Mouse (Mus musculus) cortical plate, adult 2 months (tissue): ENCODE results near the gene Pla2g3. TPM values are rescaled to one million over a fixed set of nuclear protein-coding genes. Genes with fewer than 3 reads are reported as not detected.

ENCODE experiments used
- H3K27ac ChIP-seq: fragments of 200-500 bp; 2 replicates; pipeline ENCODE4 v1.5.1; 2012; ENCODE audit warnings: low read length, control low read depth, inconsistent platforms; ENCODE audit not compliant: insufficient read depth
- H3K4me1 ChIP-seq: fragments of 200-500 bp; 2 replicates; pipeline ENCODE4 v1.6.1; 2011; ENCODE audit warnings: low read length; ENCODE audit not compliant: control insufficient read depth, insufficient read depth
- H3K4me3 ChIP-seq: fragments of 200-500 bp; 2 replicates; pipeline ENCODE4 v1.5.1; 2011; ENCODE audit warnings: mild to moderate bottlenecking, low read length, control low read depth; ENCODE audit not compliant: insufficient read depth
- CTCF ChIP-seq: fragments of 200-500 bp; IDR thresholded peaks from 2 replicates; pipeline ENCODE4 v1.5.1; 2011; ENCODE audit warnings: mild to moderate bottlenecking, control low read depth, low read length; ENCODE audit not compliant: insufficient read depth; ENCODE audit errors: extremely low read depth
- POLR2A ChIP-seq: fragments of 200-500 bp; IDR thresholded peaks from 2 replicates; pipeline ENCODE4 v1.6.1; 2011; ENCODE audit warnings: mild to moderate bottlenecking, low read length, control low read depth; ENCODE audit not compliant: insufficient read depth; ENCODE audit errors: extremely low read depth
- polyA plus RNA-seq: library from polyadenylated mRNA; depleted of rRNA; stranded (reverse); fragments of >200 nt; gene quantifications from 2 replicates; pipeline ENCODE4 v1.2.3, GENCODE M21; 2012; rRNA removed

Gene Pla2g3
- polyA plus RNA-seq: 2.6 and 2.9 TPM in 2 replicates

DNA sequence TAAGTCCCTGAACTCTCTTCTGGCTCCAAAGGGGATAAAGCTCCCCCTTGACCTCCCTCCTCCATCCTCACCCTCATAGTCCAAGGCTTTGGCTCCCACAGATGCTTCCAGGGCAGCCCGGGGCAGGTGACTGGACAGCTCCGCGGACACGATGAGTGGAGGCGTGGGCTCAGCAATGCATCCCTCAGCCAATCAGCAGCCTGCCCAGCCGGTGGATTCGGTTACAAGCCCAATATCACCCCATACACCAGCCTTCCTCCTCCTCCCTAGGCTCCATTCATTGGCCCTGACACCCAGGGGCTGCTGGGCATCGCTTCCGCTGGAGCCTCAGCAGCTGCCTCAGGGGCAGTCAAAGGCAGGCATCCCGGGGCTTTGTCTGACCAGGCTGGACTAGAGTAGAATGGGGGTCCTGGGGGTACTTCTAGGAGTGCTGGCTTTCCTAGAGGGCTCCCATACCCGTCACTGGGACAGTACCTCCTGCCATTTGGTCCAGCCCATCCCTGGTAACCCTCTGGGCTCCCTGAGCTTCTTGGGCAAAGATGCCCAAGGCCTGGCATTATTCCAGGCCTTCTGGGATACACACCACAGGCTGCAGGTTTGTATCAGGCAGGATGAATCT, at the start of gene Pla2g3:
Gene Pla2g3, plus strand, starts transcription at position 333 of the 619 bp plus-strand sequence.
- TF ChIP-seq POLR2A (no peak), CTCF (no peak)
- Histone ChIP-seq H3K4me3 (no peak within 1 kb of the TSS), H3K27ac (no peak within 1 kb of the TSS), H3K4me1 (peaks cover 1% of the 10 kb centered on the region; the same call in 1 of the 2 replicates)

DNA sequence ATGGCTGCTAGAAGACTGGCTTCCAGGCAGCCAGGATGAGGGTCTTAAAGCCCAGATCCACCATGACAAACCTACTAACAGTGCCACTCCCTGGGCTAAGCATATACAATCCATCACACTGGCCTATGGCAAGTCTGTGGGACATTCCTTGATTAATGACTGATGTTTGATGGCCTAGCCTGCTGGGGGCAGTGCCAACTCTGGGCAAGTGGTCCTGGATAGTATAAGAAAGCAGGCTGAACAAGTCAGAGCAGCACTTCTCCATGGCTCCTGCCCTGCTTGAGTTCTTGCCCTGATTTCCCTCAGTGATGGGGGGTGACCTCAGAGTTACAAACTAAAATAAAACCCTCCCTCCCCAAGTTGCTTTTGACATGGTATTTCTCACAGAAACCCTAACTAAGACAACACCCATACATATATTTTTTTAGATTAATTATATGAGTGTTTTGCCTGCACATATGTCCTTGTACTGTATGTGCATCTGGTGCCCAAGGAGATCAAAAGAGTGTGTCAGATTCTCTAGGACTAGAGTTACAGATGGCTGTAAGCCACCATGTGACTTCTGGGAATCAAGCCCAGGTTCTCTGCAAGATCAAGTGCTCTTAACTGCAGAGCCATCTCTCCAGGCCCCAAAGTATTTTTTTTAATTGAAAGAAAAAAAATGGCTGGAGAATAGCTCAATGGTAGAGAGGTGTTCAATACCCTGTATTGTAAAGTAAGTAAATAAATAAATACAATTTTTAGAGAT, 46.2 kb upstream of the Pla2g3 start:
- TF ChIP-seq POLR2A: no peak
- TF ChIP-seq CTCF: no peak
- Histone ChIP-seq H3K4me1 (peaks cover 5% of the 10 kb centered on the region), H3K27ac (no peak overlapping the region), H3K4me3 (no peak overlapping the region)

DNA sequence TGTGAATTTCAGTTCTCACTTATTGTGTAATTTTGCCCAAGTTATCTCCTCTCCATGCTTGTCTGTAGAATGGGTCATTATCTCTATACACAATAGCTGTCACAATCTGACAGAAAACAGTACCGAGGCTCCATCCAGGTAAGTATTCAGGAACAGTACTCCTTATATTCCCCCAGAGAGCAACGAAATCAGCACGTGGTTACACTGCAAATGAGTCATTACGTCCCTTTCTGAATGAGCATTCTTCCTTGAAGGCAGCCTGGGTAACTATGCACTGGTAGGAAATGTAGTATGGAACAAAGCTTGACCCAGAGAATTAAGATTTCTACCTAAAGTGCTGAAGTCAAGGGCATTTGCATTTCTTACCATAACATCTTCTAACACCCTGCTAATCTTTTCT, 45.4 kb upstream of the Pla2g3 start:
- TF ChIP-seq POLR2A: no peak
- TF ChIP-seq CTCF: no peak
- no peak overlapping the region for H3K4me3 ChIP-seq
- no peak overlapping the region for H3K27ac ChIP-seq
- peaks cover 5% of the 10 kb centered on the region for H3K4me1 ChIP-seq

DNA sequence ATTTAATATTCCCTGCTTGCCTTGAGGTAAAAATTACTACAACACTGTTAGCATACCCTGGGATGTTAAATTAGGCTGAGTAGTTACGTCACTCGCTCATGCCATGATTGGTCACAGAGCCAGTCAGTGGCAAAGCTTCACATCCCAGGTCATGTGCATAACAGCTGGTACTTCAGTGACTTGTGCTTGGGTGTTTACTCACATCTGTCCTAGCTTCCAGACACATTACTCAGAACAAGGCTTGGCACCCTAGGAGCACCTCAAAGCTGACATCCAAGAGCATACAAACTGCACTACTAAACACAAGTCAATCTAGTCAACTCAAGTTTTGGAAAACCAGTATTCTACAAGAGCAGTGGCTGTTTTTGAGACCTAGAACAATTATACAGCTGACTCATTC, 45.0 kb upstream of the Pla2g3 start:
- Histone ChIP-seq H3K4me1 (peaks cover 5% of the 10 kb centered on the region), H3K4me3 (no peak overlapping the region), H3K27ac (no peak overlapping the region)
- TF ChIP-seq POLR2A (no peak), CTCF (no peak)

DNA sequence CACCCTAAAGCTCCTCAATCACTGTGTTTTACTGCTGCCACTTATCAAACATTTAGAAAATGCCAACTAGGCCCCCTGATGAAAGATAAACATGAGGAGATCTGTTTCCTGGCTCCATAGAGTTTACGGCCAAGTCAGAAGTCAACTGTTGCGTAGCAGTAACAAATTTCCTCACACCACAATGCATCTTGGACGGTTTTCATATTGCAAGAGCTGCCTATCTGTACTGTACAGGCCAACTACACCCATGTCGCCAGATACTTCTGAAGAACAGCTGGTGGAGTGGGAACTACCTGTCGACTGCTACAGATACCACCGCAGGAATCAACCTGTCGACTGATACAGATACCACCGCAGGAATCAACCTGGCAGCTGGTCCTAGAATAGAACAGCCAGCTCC, 43.2 kb upstream of the Pla2g3 start:
- TF ChIP-seq CTCF (no peak), POLR2A (no peak)
- H3K4me1 ChIP-seq: peaks cover 5% of the 10 kb centered on the region
- no peak overlapping the region for H3K27ac ChIP-seq
- no peak overlapping the region for H3K4me3 ChIP-seq

DNA sequence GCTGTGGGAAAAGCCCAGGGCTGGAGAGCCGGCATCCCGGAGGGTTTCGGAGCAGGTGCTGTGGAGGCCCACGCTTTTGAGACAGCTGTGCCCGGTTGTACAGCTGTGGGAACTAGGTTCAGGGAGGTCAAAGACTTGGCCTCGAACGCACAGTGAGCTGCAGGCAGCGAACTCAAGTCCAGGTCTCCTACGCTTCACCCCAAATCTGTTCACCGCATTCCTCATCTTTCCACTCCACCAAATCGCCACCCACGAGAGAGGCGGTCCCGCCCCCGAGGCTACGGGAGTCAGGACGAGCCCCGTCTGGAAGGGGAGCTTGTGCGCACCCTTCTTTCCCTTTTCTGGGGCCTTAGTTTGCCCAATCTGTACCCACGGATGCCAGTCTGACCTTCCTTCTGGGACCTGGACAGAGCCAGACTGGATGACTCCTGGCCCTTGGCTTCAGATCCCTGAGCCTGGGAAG, 36.4 kb upstream of the Pla2g3 start:
- TF ChIP-seq CTCF (no peak), POLR2A (no peak)
- peak overlapping the region; percentile 97 for H3K4me3 ChIP-seq
- H3K27ac ChIP-seq: peak overlapping the region; percentile 66
- peaks cover 5% of the 10 kb centered on the region for H3K4me1 ChIP-seq

- Histone ChIP-seq H3K4me1 (peaks cover 5% of the 10 kb centered on the region), H3K4me3 (peak within 1 kb of the TSS; percentile 97), H3K27ac (peak within 1 kb of the TSS; percentile 66)
- no peak for TF ChIP-seq CTCF
- peak; percentile 88 for TF ChIP-seq POLR2A
These were observed 35.9 kb upstream of the Pla2g3 start, which contains the start of gene Rnf185 for GRCm38 (mm10) chr11:3452167-3452639. TSS of gene Rnf185 (minus strand) at chr11:3452363.

GRCm38 (mm10) chr11:3452769-3453168, 35.3 kb upstream of the Pla2g3 start:
- Histone ChIP-seq H3K4me3 (peak overlapping the region; percentile 97), H3K4me1 (peaks cover 5% of the 10 kb centered on the region), H3K27ac (peak overlapping the region; percentile 20; the same call in 1 of the 2 replicates)
- TF ChIP-seq POLR2A (no peak), CTCF (no peak)

DNA sequence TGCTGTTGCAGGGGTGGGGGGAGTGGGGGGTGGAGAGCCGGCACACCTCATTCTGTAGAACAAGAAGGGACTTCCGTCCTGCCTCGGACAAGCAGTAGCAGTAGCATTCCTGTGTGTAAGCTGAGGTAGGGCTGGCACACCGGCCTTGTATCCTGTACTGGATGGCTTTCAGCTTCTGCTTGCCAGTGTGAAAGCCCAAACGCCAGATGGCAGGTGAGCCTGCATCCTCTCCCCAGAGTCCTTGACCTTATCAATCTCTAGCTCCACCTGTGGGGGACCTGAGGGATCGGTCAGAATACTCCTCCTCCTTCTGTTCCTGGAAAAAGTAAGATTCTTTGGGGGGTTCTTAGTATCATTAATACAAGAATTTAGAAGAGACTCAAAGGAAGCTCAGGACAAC, 34.6 kb upstream of the Pla2g3 start:
- no peak overlapping the region for H3K27ac ChIP-seq
- peaks cover 5% of the 10 kb centered on the region for H3K4me1 ChIP-seq
- TF ChIP-seq CTCF (no peak), POLR2A (no peak)
- peak overlapping the region; percentile 97 for H3K4me3 ChIP-seq
